Mouse (Mus musculus) kidney, embryonic 16.5 days (tissue): ENCODE results near the gene Tbc1d13. TPM values are rescaled to one million over a fixed set of nuclear protein-coding genes. Genes with fewer than 3 reads are reported as not detected.
"Not testable (repeated sequence)": the region's sequence is repeated elsewhere in the genome, so short reads cannot be mapped to it uniquely, and the experiment has no call there.

Source experiments
- ATAC-seq: fragments of 200-750 bp; cut with Nextera tagmentation; 2 replicates; pipeline ENCODE4 v1.8.0; 2017; ENCODE audit warnings: moderate TSS enrichment; ENCODE audit not compliant: low FRiP score, low TSS enrichment
- H3K27ac ChIP-seq: fragments of 300-500 bp; sonication (generic); 2 replicates; pipeline ENCODE4 v1.5.1; 2014; ENCODE audit warnings: low read length
- H3K27me3 ChIP-seq: fragments of 300-500 bp; sonication (generic); 2 replicates; pipeline ENCODE4 v1.6.1; 2014; ENCODE audit warnings: low read length, control low read depth, mixed read lengths; ENCODE audit not compliant: insufficient read depth
- H3K36me3 ChIP-seq: fragments of 300-500 bp; sonication (generic); 2 replicates; pipeline ENCODE4 v1.6.1; 2014; ENCODE audit warnings: low read length, control low read depth, mixed read lengths; ENCODE audit not compliant: insufficient read depth
- H3K4me1 ChIP-seq: fragments of 300-500 bp; sonication (generic); 2 replicates; pipeline ENCODE4 v1.6.1; 2014; ENCODE audit warnings: low read length, control low read depth, mixed read lengths; ENCODE audit not compliant: insufficient read depth
- H3K4me2 ChIP-seq: fragments of 300-500 bp; sonication (generic); replicated peaks from 2 replicates; pipeline ENCODE4 v1.6.1; 2014; ENCODE audit warnings: low read depth, low read length
- H3K4me3 ChIP-seq: fragments of 300-500 bp; sonication (generic); 2 replicates; pipeline ENCODE4 v1.5.1; 2014; ENCODE audit warnings: mild to moderate bottlenecking, low read length
- H3K9ac ChIP-seq: fragments of 300-500 bp; sonication (generic); replicated peaks from 2 replicates; pipeline ENCODE4 v1.6.1; 2014; ENCODE audit warnings: low read length
- H3K9me3 ChIP-seq: fragments of 300-500 bp; sonication (generic); 2 replicates; pipeline ENCODE4 v1.6.1; 2016; ENCODE audit warnings: low read length, control low read depth
- WGBS: fragments of 180-500 bp; shearing (Covaris S2); extraction: QIAGEN DNeasy Blood & Tissue Kit; methylation state at CpG from one replicate; pipeline ENCODE4 v1.1.7; 2014; 5-methylcytosine and 5-hydroxymethylcytosine counted together
- polyA plus RNA-seq: library from polyadenylated mRNA; unstranded; fragments of >200 nt; fragmentation: Nextera tagmentation; extraction: Ambion mirVana; gene quantifications from 2 replicates; pipeline ENCODE4 v1.2.1, GENCODE M21; 2015

The Tbc1d13 gene
- polyA plus RNA-seq, 1 experiment from 2014 or later, result 8.2 TPM

DNA sequence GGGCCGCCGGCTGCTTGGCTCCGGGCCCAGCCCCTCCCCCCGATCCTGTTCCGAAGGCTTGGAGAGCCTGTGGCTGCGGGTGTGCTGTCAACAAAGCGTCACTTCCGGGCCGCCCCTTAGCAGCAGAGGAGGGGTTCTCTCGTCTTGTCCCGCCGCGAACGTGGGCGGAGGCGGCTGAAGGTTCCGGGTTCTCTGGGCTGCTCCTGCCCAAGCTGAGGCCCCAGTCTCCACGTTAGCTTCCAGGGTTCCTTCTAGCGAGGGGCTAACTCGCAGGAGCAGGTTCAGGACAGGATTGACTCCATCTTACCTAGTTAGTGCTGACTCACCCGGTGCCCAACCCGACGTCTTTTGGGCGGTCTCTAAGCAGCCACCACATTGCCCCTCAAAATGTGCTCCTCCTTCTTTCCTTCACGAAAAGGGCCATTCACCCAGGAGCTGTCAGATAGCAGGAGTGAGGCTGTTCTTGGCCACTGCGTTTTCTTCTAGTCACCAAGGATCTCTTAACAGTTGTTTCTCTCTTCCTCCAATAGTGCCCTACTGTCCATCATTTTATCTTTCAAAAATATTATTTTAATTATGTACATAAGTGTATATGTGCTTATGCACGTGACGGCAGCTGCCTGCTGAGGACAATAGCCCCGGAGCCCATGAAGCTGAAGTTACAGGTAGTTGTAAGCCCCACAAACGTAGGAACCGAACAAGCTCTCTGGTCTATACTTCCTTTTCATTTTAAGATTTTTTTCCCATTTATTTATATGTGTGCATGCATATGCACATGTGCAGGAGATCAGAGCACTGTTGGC is 8.9 kb upstream of the Tbc1d13 start, which contains the start of gene Zer1:
TSS of gene Zer1 (minus strand) at position 114 of the 803 bp plus-strand sequence.
- Histone ChIP-seq H3K27me3 (no peaks in the 10 kb centered on the region), H3K9ac (peak within 1 kb of the TSS; percentile 88), H3K4me2 (peak within 1 kb of the TSS; percentile 76), H3K4me3 (peak within 1 kb of the TSS; percentile 78), H3K27ac (peak within 1 kb of the TSS; percentile 92), H3K4me1 (peaks cover 12% of the 10 kb centered on the region), H3K36me3 (no peaks in the 10 kb centered on the region), H3K9me3 (no peaks in the 10 kb centered on the region)
- peak; percentile 98 for ATAC-seq
- 9% methylated on average over 31 of the region's 31 CpGs for WGBS

DNA sequence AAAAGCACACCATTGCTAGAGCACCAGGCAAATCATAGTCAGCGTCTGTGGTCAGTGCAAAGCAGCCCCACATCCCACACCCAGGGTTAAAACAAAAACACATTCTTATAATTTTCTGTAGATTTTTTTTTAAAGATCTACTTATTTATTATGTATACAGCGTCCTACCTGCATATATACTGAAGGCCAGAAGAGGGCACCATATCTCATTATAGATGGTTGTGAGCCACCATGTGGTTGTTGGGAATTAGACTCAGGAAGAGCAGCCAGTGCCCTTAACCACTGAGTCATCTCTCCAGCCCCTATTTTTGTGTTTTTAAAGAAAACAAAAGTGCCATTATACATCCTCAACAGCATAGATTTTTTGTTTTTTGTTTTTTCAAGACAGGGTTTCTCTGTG is 4.8 kb upstream of the Tbc1d13 start:
- no peaks in the 10 kb centered on the region for H3K27me3 ChIP-seq
- WGBS, result 34% methylated on average over 2 of the region's 2 CpGs
- H3K9me3 ChIP-seq, result no peaks in the 10 kb centered on the region
- H3K4me3 ChIP-seq, result no peak overlapping the region
- H3K4me1 ChIP-seq, result peaks cover 14% of the 10 kb centered on the region
- ATAC-seq, result no peak
- H3K9ac ChIP-seq, result no peak overlapping the region
- H3K4me2 ChIP-seq, result no peak overlapping the region
- no peak overlapping the region for H3K27ac ChIP-seq
- no peaks in the 10 kb centered on the region for H3K36me3 ChIP-seq

GRCm38 (mm10) chr2:30130156-30130555 is 3.4 kb upstream of the Tbc1d13 start:
- H3K4me1 ChIP-seq, result peaks cover 18% of the 10 kb centered on the region
- no peak overlapping the region for H3K4me3 ChIP-seq
- no peak for ATAC-seq
- H3K9ac ChIP-seq, result no peak overlapping the region
- WGBS, result 77% methylated on average over 4 of the region's 4 CpGs
- H3K9me3 ChIP-seq, result no peaks in the 10 kb centered on the region
- no peaks in the 10 kb centered on the region for H3K27me3 ChIP-seq
- no peak overlapping the region for H3K27ac ChIP-seq
- H3K36me3 ChIP-seq, result no peaks in the 10 kb centered on the region
- H3K4me2 ChIP-seq, result no peak overlapping the region

GRCm38 (mm10) chr2:30131240-30131639 is 2.3 kb upstream of the Tbc1d13 start:
- H3K4me1 ChIP-seq, result peaks cover 20% of the 10 kb centered on the region
- H3K4me3 ChIP-seq, H3K9me3 ChIP-seq, ATAC-seq, H3K27ac ChIP-seq, H3K36me3 ChIP-seq, H3K9ac ChIP-seq, H3K27me3 ChIP-seq, H3K4me2 ChIP-seq: not testable (repeated sequence)
- WGBS, result 56% methylated on average over 5 of the region's 5 CpGs

GRCm38 (mm10) chr2:30132801-30133612 is 539 bp upstream of the Tbc1d13 start:
- H3K27ac ChIP-seq, result peak overlapping the region; percentile 94
- H3K27me3 ChIP-seq, result no peaks in the 10 kb centered on the region
- H3K4me2 ChIP-seq, result peak overlapping the region; percentile 93
- 13% methylated on average over 16 of the region's 16 CpGs for WGBS
- peaks cover 20% of the 10 kb centered on the region for H3K4me1 ChIP-seq
- H3K36me3 ChIP-seq, result peaks cover 11% of the 10 kb centered on the region
- no peaks in the 10 kb centered on the region for H3K9me3 ChIP-seq
- H3K9ac ChIP-seq, result peak overlapping the region; percentile 87
- ATAC-seq, result peak; percentile 39
- peak overlapping the region; percentile 96 for H3K4me3 ChIP-seq

DNA sequence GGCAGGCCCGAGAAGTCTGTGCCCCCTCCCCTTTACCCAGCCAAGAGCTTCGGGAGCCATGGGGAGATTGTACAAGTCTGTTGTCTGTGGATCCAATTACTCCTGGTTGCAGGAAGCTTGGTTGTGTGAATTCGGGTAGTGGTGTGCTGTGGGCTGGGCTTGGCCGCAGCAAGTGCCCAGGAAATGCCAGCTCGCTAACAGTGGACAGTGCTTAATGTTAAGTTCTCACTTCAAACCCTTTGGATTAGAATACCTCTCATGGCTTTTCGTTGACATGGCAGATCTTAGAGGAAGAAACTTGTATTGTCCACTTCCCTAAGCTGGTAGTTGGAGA is 799 bp downstream of the Tbc1d13 start:
- Histone ChIP-seq H3K4me3 (peak overlapping the region; percentile 96), H3K36me3 (peaks cover 11% of the 10 kb centered on the region), H3K9me3 (no peaks in the 10 kb centered on the region), H3K4me2 (peak overlapping the region; percentile 93), H3K9ac (peak overlapping the region; percentile 87), H3K27me3 (no peaks in the 10 kb centered on the region), H3K4me1 (peaks cover 20% of the 10 kb centered on the region), H3K27ac (peak overlapping the region; percentile 94)
- peak; percentile 5; the same call in 1 of the 2 replicates for ATAC-seq
- 14% methylated on average over 6 of the region's 6 CpGs for whole genome bisulfite sequencing

DNA sequence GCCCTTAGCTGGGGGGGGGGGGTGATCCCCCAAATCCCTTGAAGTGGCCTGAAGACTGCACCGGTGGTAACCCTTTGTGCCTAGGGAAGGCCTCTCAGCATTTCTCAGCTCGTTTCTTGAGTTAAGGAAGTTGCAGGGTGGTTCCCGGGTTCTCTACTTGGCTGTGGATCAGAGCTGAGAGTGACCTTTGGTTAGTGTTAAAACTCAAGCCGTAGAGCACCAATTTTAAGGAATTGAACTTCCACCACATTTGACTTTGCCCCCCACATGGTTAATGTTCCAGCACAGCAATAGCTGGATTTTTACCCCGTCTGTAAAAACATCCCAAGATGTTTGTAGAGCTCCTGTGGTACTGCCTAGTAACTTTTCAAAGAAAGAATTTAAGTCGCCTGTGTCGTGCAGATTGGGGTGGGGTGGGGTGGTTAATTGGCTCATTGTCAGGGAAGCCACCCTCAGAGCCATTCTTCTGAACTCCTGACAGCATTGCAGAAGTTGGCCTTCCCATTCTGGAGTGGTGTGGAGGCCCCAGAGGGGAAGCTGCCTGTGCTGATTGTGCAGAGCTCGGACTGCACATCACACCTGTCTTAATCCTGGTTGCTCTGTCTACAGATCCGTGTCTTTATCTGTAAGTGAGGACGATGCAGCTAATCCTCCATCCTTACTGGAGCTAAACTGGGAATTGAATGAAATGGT is 1.5 kb downstream of the Tbc1d13 start:
- Histone ChIP-seq H3K9ac (peak overlapping the region; percentile 87), H3K4me1 (peaks cover 20% of the 10 kb centered on the region), H3K27me3 (no peaks in the 10 kb centered on the region), H3K9me3 (no peaks in the 10 kb centered on the region), H3K4me3 (peak overlapping the region; percentile 96), H3K4me2 (peak overlapping the region; percentile 93), H3K36me3 (peaks cover 13% of the 10 kb centered on the region), H3K27ac (peak overlapping the region; percentile 94)
- no peak for ATAC-seq
- 61% methylated on average over 10 of the region's 10 CpGs for WGBS

- peaks cover 20% of the 10 kb centered on the region for H3K4me1 ChIP-seq
- H3K4me3 ChIP-seq, result no peak overlapping the region
- 89% methylated on average over 10 of the region's 10 CpGs for WGBS
- H3K27me3 ChIP-seq, result no peaks in the 10 kb centered on the region
- peaks cover 27% of the 10 kb centered on the region for H3K36me3 ChIP-seq
- H3K9ac ChIP-seq, result no peak overlapping the region
- no peak overlapping the region for H3K4me2 ChIP-seq
- ATAC-seq, result no peak
- H3K27ac ChIP-seq, result no peak overlapping the region
- H3K9me3 ChIP-seq, result no peaks in the 10 kb centered on the region
Observed at GRCm38 (mm10) chr2:30136458-30136857, 2.9 kb downstream of the Tbc1d13 start.

DNA sequence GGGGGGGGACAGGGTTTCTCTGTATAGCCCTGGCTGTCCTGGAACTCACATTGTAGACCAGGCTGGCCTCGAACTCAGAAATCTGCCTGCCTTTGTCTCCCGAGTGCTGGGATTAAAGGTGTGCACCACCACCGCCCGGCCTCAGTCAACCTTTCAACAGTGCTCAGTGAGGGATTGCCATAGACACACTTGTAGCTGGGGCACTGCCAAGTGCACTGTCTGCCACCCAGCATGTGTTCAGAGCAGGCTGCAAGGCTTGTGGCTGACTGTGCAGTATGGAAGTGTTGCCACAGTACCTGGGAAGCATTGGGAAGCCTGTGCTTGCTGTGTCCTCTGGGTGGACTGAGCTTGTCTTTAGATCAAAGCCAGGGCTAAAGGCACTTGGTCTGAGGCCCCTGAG is 6.5 kb downstream of the Tbc1d13 start:
- H3K4me3 ChIP-seq, H3K9me3 ChIP-seq, ATAC-seq, H3K4me1 ChIP-seq, H3K27ac ChIP-seq, H3K4me2 ChIP-seq, H3K27me3 ChIP-seq, H3K9ac ChIP-seq: not testable (repeated sequence)
- WGBS, result 93% methylated on average over 4 of the region's 4 CpGs
- peaks cover 59% of the 10 kb centered on the region for H3K36me3 ChIP-seq
